Mouse (Mus musculus) ES-E14 (cell line): ENCODE results near the gene Dohh. TPM values are rescaled to one million over a fixed set of nuclear protein-coding genes. Genes with fewer than 3 reads are reported as not detected.

ENCODE experiments used
- DNase-seq: peaks from one replicate; pipeline ENCODE4 v3.0.0-alpha.2; 2013; ENCODE audit warnings: low read depth, low spot score
- H3K27ac ChIP-seq: 2 replicates; pipeline ENCODE4 v1.5.1; 2012; ENCODE audit warnings: low read depth, mild to moderate bottlenecking, low read length, moderate library complexity, mixed read lengths; ENCODE audit not compliant: poor library complexity, insufficient read depth, severe bottlenecking
- H3K36me3 ChIP-seq: 2 replicates; pipeline ENCODE4 v1.6.1; 2012; ENCODE audit warnings: mild to moderate bottlenecking, low read length, moderate library complexity, mixed read lengths; ENCODE audit not compliant: control insufficient read depth, poor library complexity, insufficient read depth, severe bottlenecking
- H3K4me1 ChIP-seq, 2 experiments: fragments of 150-350 bp in 1 of 2; sonication (generic) in 1 of 2; 2 replicates each; pipeline ENCODE4 v1.6.1; 2012; ENCODE audit warnings: low read length in 2 of 2, mild to moderate bottlenecking in 1 of 2, mixed read lengths in 1 of 2; ENCODE audit not compliant: control insufficient read depth in 2 of 2, insufficient read depth in 2 of 2, poor library complexity in 1 of 2
- H3K4me3 ChIP-seq, 2 experiments: fragments of 150-350 bp in 1 of 2; sonication (generic) in 1 of 2; 2 replicates each; pipeline ENCODE4 v1.5.1; 2012; ENCODE audit warnings: low read length in 2 of 2, low read depth in 1 of 2, mild to moderate bottlenecking in 1 of 2, mixed read lengths in 1 of 2; ENCODE audit not compliant: insufficient read depth in 1 of 2, poor library complexity in 1 of 2, severe bottlenecking in 1 of 2
- H3K9ac ChIP-seq: 2 replicates; pipeline ENCODE4 v1.6.1; 2012; ENCODE audit warnings: low read depth, mild to moderate bottlenecking, low read length, mixed read lengths; ENCODE audit not compliant: poor library complexity, insufficient read depth, severe bottlenecking
- H3K9me3 ChIP-seq: fragments of 150-350 bp; sonication (generic); 2 replicates; pipeline ENCODE4 v1.6.1; 2012; ENCODE audit warnings: low read depth, mild to moderate bottlenecking, low read length; ENCODE audit not compliant: control insufficient read depth, insufficient read depth
- CHD2 ChIP-seq: IDR thresholded peaks from 2 replicates; pipeline ENCODE4 v1.6.1; 2014; ENCODE audit warnings: mild to moderate bottlenecking, low read depth, low read length, inconsistent platforms
- HCFC1 ChIP-seq: IDR thresholded peaks from 2 replicates; pipeline ENCODE4 v1.6.1; 2012; ENCODE audit warnings: low read length, inconsistent platforms, borderline replicate concordance; ENCODE audit not compliant: insufficient read depth
- MAFK ChIP-seq: IDR thresholded peaks from 2 replicates; pipeline ENCODE4 v1.6.1; 2014; ENCODE audit warnings: mild to moderate bottlenecking, low read depth, low read length, inconsistent platforms; ENCODE audit not compliant: insufficient read depth
- ZC3H11A ChIP-seq: IDR thresholded peaks from 2 replicates; pipeline ENCODE4 v1.6.1; 2012; ENCODE audit warnings: low read depth, mild to moderate bottlenecking, inconsistent platforms, low read length, borderline replicate concordance
- ZNF384 ChIP-seq: IDR thresholded peaks from 2 replicates; pipeline ENCODE4 v1.6.1; 2012; ENCODE audit warnings: low read depth, low read length, inconsistent platforms
- in situ Hi-C, 2 experiments: fragments of 600-800 bp; cut with MboI; formaldehyde crosslinking; loops; one replicate each; pipeline ENCODE4 v1.15.1; 2025; ENCODE audit warnings: low sequenced_read_pairs in 2 of 2, inconsistent platforms in 1 of 2; ENCODE audit not compliant: unreplicated experiment in 2 of 2
- total RNA-seq: library from RNA; depleted of rRNA; stranded (reverse); fragments of 300-350 nt; gene quantifications from 2 replicates; pipeline ENCODE4 v1.2.3, GENCODE M21; 2012

Gene Dohh
- total RNA-seq, 1 experiment, result 168 TPM

- no peak for DNase-seq
- no peaks in the 10 kb centered on the region for H3K36me3 ChIP-seq
- in situ Hi-C loops, result no loop called here
- H3K9me3 ChIP-seq, result no peaks in the 10 kb centered on the region
- no peak overlapping the region for H3K27ac ChIP-seq
- H3K4me3 ChIP-seq, result peak overlapping the region; percentile 31 to 60
- peak overlapping the region; percentile 64; the same call in 1 of the 2 replicates for H3K9ac ChIP-seq
- H3K4me1 ChIP-seq, result peaks cover 4 to 8% of the 10 kb centered on the region in 2 experiments; a peak in 3 of 4 replicates
- TF ChIP-seq ZC3H11A, result no peak
- TF ChIP-seq HCFC1, result no peak
- TF ChIP-seq CHD2, result no peak
- no peak for TF ChIP-seq ZNF384
- TF ChIP-seq MAFK, result no peak
Measured at GRCm38 (mm10) chr10:81346453-81347067, 37.7 kb upstream of the Dohh start.

GRCm38 (mm10) chr10:81349146-81349545 is 35.1 kb upstream of the Dohh start:
- Histone ChIP-seq H3K4me1 (peaks cover 4 to 12% of the 10 kb centered on the region in 2 experiments; a peak in 3 of 4 replicates), H3K27ac (no peak overlapping the region; the same call in 1 of the 2 replicates), H3K4me3 (peak overlapping the region; percentile 69 to 87), H3K9me3 (no peaks in the 10 kb centered on the region), H3K36me3 (no peaks in the 10 kb centered on the region), H3K9ac (no peak overlapping the region; the same call in 1 of the 2 replicates)
- TF ChIP-seq HCFC1 (no peak), ZC3H11A (no peak), ZNF384 (no peak), MAFK (no peak), CHD2 (no peak)
- in situ Hi-C loops, result no loop called here
- DNase-seq, result peak; percentile 87

- Histone ChIP-seq H3K27ac (peak overlapping the region; percentile 2; the same call in 1 of the 2 replicates), H3K9ac (peak overlapping the region; percentile 67), H3K4me3 (peak overlapping the region; percentile 69 to 87), H3K4me1 (peaks cover 9 to 19% of the 10 kb centered on the region in 2 experiments; a peak in 3 of 4 replicates), H3K36me3 (no peaks in the 10 kb centered on the region), H3K9me3 (no peaks in the 10 kb centered on the region)
- in situ Hi-C loops, result no loop called here
- DNase-seq, result no peak
- TF ChIP-seq HCFC1 (no peak), ZC3H11A (no peak), MAFK (no peak), CHD2 (no peak), ZNF384 (no peak)
Measured at GRCm38 (mm10) chr10:81349961-81350350, 34.3 kb upstream of the Dohh start.

GRCm38 (mm10) chr10:81350351-81351063 is 33.7 kb upstream of the Dohh start, which contains the start of gene Hmg20b:
Gene Hmg20b, minus strand, starts transcription at chr10:81350480.
- DNase-seq, result peak; percentile 97
- Histone ChIP-seq H3K9ac (peak within 1 kb of the TSS; percentile 76), H3K9me3 (no peaks in the 10 kb centered on the region), H3K4me3 (peak within 1 kb of the TSS; percentile 75 to 87), H3K27ac (peak within 1 kb of the TSS; percentile 69; the same call in 1 of the 2 replicates), H3K4me1 (peaks cover 11 to 20% of the 10 kb centered on the region in 2 experiments; a peak in 3 of 4 replicates), H3K36me3 (no peaks in the 10 kb centered on the region)
- TF ChIP-seq ZNF384 (peak; percentile 87), MAFK (no peak), CHD2 (0 out of 2 replicates have a peak, but pooled peaks have one; percentile 15), HCFC1 (no peak), ZC3H11A (no peak)
- in situ Hi-C loops, result no loop called here
